Mouse (Mus musculus) cortical plate, adult 2 months (tissue): ENCODE data around the gene D930007J09Rik. TPM values are rescaled to one million over a fixed set of nuclear protein-coding genes. Genes with fewer than 3 reads are reported as not detected.
A peak's percentile ranks its signal among the peaks of the same experiment; 100 is the strongest.

Experiments
- H3K27ac ChIP-seq: fragments of 200-500 bp; 2 replicates; pipeline ENCODE4 v1.5.1; 2012; ENCODE audit warnings: low read length, control low read depth, inconsistent platforms; ENCODE audit not compliant: insufficient read depth
- H3K4me1 ChIP-seq: fragments of 200-500 bp; 2 replicates; pipeline ENCODE4 v1.6.1; 2011; ENCODE audit warnings: low read length; ENCODE audit not compliant: control insufficient read depth, insufficient read depth
- H3K4me3 ChIP-seq: fragments of 200-500 bp; 2 replicates; pipeline ENCODE4 v1.5.1; 2011; ENCODE audit warnings: mild to moderate bottlenecking, low read length, control low read depth; ENCODE audit not compliant: insufficient read depth
- CTCF ChIP-seq: fragments of 200-500 bp; IDR thresholded peaks from 2 replicates; pipeline ENCODE4 v1.5.1; 2011; ENCODE audit warnings: mild to moderate bottlenecking, control low read depth, low read length; ENCODE audit not compliant: insufficient read depth; ENCODE audit errors: extremely low read depth
- POLR2A ChIP-seq: fragments of 200-500 bp; IDR thresholded peaks from 2 replicates; pipeline ENCODE4 v1.6.1; 2011; ENCODE audit warnings: mild to moderate bottlenecking, low read length, control low read depth; ENCODE audit not compliant: insufficient read depth; ENCODE audit errors: extremely low read depth
- polyA plus RNA-seq: library from polyadenylated mRNA; depleted of rRNA; stranded (reverse); fragments of >200 nt; gene quantifications from 2 replicates; pipeline ENCODE4 v1.2.3, GENCODE M21; 2012; rRNA removed

The D930007J09Rik gene
- 0.73 and 0.85 TPM in 2 replicates for polyA plus RNA-seq

DNA sequence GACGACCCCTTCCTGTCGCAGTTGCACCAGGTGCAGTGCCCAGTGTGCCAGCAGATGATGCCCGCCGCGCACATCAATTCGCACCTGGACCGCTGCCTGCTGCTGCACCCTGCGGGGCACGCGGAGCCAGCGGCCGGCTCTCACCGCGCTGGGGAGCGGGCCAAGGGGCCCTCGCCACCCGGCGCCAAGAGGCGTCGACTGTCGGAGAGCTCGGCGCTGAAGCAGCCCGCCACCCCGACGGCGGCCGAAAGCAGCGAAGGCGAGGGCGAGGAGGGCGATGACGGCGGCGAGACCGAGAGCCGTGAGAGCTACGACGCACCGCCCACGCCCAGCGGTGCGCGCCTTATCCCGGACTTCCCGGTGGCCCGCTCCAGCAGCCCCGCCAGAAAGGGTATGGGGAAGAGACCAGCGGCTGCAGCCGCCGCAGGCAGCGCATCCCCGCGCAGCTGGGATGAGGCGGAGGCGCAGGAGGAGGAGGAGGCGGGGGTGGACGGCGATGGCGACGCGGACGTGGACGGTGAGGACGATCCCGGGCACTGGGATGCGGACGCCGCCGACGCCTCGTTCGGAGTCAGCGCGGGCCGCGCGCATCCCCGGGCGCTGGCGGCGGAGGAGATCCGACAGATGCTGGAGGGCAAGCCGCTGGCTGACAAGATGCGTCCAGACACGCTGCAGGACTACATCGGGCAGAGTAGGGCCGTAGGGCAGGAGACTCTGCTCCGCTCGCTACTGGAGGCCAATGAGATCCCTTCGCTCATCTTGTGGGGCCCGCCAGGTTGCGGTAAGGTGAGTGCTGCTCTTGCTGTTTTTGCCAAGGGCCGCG, at the start of gene D930007J09Rik:
TSS of gene D930007J09Rik (minus strand) at position 591 of the 823 bp plus-strand sequence.
- TF ChIP-seq CTCF (no peak), POLR2A (no peak)
- peak within 1 kb of the TSS; percentile 100 for H3K4me3 ChIP-seq
- peak within 1 kb of the TSS; percentile 90 for H3K27ac ChIP-seq
- peaks cover 10% of the 10 kb centered on the region for H3K4me1 ChIP-seq

DNA sequence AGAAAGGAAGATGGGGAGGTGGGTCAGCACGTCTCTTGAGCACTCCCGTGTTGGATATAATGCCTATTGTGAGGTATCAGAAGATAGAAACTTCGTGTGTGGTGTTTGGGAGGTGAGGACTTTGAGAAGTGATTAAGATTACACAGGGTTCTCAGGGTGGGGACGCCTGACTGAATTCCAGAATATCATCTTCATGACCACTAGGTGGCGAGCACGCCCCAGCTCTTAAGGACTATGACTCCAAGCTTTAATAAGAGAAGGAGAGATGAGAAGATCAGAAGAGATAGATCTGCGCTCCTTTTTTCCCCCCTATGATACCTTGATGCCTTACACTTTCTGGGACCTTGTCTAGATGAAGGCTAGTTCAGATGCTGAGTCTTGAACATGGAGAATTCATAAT, 49.3 kb upstream of the D930007J09Rik start:
- Histone ChIP-seq H3K4me1 (no peaks in the 10 kb centered on the region), H3K27ac (no peak overlapping the region), H3K4me3 (no peak overlapping the region)
- TF ChIP-seq CTCF: peak; percentile 68
- no peak for TF ChIP-seq POLR2A

DNA sequence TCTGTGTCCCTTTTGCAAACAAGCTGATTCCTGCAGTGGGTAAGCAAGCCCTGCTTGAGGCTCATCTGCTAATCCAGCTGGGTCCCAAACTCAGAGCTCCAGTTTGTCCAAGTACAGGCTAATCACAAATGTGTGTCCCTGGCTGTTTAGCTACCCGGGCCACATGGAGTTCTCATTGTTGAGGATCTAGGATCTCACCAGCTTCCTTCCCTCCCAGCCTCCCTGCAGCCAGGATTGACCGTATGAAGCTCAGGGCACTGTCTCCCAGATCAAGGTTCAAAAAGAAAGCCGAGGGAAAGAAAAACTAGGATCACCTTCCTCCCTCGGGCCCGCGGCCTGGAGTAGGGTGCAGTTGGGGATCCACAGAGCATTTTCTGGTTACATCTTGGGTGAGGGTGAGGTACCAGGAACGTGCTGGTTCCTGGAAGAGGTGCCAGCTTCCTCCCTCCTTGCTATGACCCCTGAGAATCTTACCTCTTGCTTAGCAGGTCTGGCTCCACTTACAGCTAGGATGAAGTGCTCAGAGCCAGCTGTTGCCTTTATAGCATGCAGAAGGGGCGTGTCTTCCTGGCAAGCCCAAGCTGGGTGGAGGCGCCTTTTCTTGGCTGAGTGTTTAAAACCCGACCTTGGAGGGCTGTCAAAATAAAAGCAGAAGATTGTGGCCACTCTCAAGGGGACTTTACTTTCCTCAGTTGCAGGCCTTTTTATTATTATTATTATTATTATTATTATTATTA, 48.2 kb upstream of the D930007J09Rik start, which contains the start of gene Serpinb1a:
TSS of gene Serpinb1a (minus strand) at position 518 of the 737 bp plus-strand sequence.
- H3K27ac ChIP-seq: no peak within 1 kb of the TSS
- TF ChIP-seq POLR2A (no peak), CTCF (no peak)
- H3K4me3 ChIP-seq: no peak within 1 kb of the TSS
- H3K4me1 ChIP-seq: no peaks in the 10 kb centered on the region

- no peak overlapping the region for H3K27ac ChIP-seq
- H3K4me3 ChIP-seq: no peak overlapping the region
- H3K4me1 ChIP-seq: no peaks in the 10 kb centered on the region
- no peak for TF ChIP-seq POLR2A
- TF ChIP-seq CTCF: no peak
Observed at GRCm38 (mm10) chr13:32850156-32850555, 47.5 kb upstream of the D930007J09Rik start.

DNA sequence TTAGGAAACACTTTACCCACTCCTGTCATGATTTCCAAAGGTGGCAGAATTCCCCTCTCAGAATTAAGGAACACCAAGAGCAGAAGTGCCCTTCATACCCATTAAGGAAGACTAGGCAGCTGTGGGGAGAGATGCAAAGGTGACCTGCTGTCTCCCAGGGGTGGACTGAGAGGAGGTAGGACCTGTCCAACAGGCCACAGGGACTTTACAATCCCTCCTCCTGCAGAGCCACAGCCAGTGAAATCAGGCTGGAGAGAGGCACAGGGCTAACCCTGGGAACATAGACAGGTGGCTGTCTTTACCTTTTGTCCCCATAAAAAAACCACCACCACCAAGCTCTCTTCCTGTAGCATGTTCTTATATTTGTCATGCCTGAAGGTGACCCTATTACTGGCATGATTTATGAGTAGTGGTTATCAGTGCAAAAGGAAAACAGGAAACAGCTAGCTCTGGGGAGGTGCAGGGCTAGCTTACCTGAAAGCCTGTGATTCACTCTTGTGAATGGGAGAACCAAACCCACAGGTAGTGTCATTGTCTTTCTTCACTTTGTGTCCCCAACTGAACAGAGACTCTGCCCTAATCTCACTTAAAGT, 47.0 kb upstream of the D930007J09Rik start:
- H3K4me3 ChIP-seq: no peak overlapping the region
- no peaks in the 10 kb centered on the region for H3K4me1 ChIP-seq
- no peak overlapping the region for H3K27ac ChIP-seq
- TF ChIP-seq POLR2A: no peak
- TF ChIP-seq CTCF: no peak

DNA sequence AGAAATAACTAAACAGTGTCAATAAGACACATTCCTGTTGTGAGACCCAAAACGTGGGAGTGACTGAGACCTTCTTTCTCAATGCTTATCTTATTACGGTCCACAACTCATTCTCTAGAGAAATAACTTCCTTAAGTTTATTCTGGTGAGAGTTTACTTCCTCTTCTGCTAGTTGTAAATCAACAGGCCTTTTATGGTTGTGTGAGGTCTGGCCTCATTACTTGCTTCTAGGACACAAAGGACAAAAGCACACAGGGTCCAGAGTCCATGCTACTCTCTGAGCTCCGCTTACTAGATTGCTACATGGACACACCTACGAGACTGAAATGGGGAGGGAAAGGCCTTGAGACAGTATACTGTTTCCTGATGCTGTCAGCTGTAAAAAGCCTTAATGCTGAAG, 46.4 kb upstream of the D930007J09Rik start:
- no peak for TF ChIP-seq CTCF
- no peak for TF ChIP-seq POLR2A
- Histone ChIP-seq H3K4me3 (no peak overlapping the region), H3K4me1 (no peaks in the 10 kb centered on the region), H3K27ac (no peak overlapping the region)

- H3K4me3 ChIP-seq: no peak overlapping the region
- no peaks in the 10 kb centered on the region for H3K4me1 ChIP-seq
- no peak for TF ChIP-seq POLR2A
- H3K27ac ChIP-seq: no peak overlapping the region
Observed at GRCm38 (mm10) chr13:32846221-32846620, 43.6 kb upstream of the D930007J09Rik start.

DNA sequence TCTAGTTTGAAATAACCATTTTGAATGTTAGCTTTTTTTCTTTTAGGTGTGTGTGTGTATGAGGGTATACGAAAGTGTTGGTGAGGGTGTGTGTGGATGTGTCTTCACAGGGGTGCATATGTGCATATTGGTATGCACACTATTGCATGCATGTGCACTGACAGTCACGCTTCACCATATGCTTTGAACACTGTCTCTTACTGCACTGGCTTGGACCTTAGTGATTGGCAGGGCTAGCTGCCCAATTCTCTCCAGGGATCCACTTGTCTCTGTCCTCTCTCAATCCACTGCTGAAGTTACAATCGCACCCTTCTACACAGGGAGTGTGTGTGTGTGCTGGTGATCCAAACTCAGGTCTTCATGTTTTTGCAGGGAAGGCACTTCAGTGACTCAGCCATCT, 38.7 kb upstream of the D930007J09Rik start:
- H3K4me3 ChIP-seq: no peak overlapping the region
- no peak for TF ChIP-seq CTCF
- peaks cover 2% of the 10 kb centered on the region; the same call in 1 of the 2 replicates for H3K4me1 ChIP-seq
- no peak overlapping the region for H3K27ac ChIP-seq

GRCm38 (mm10) chr13:32839314-32839713, 36.7 kb upstream of the D930007J09Rik start:
- H3K27ac ChIP-seq: no peak overlapping the region
- H3K4me3 ChIP-seq: no peak overlapping the region
- TF ChIP-seq POLR2A (no peak), CTCF (no peak)
- H3K4me1 ChIP-seq: peaks cover 2% of the 10 kb centered on the region; the same call in 1 of the 2 replicates
